8 mouse cellular contexts compared by ENCODE assay signal in genomic region chr2:85061107-85061541, GRCm38 (mm10). TPM values are rescaled to one million over a fixed set of nuclear protein-coding genes. Genes with fewer than 3 reads are reported as not detected.
DNase-seq lines count a peak whose midpoint lies in the region; ATAC-seq and TF ChIP-seq lines count a peak whose summit lies in the region.

No protein-coding gene starts in this region.

- peak overlapping the region; percentile 82 for H3K9ac ChIP-seq in heart, embryonic 13.5 days

- H3K36me3 ChIP-seq in heart, embryonic 13.5 days: peaks cover 80% of the 10 kb centered on the region

- H3K27ac ChIP-seq in heart, embryonic 13.5 days (replicated peaks): no peak overlapping the region; the same call in 1 of the 2 replicates
- H3K27ac ChIP-seq in cerebellum, adult 2 months (ENCODE audit: insufficient read depth, low read length): no peak overlapping the region

- TF ChIP-seq POLR2A in cerebellum, adult 2 months (IDR thresholded peaks at IDR 0.05; ENCODE audit: borderline replicate concordance, insufficient read depth, low read length): no peak

- no peak for ATAC-seq in heart, embryonic 13.5 days (ENCODE audit: extremely low read depth, insufficient number of reproducible peaks, low FRiP score, low TSS enrichment)
- peak; percentile 30 for ATAC-seq in megakaryocyte progenitor cell, adult 5-6 weeks (replicated peaks; ENCODE audit: poor library complexity)

- peak; percentile 34 for DNase-seq in gastrocnemius, adult 18-20 months (ENCODE audit: low spot score)
- DNase-seq in gastrocnemius, postnatal 4 days (ENCODE audit: low spot score in 2 of 2): no peak
- DNase-seq in adrenal gland, adult 2 months: peak; percentile 75
- peak; percentile 77 to 88 for DNase-seq in kidney, postnatal 25 days
- DNase-seq in left cerebral cortex, adult 18-20 months (ENCODE audit: low spot score in 2 of 2): no peak
- no peak for DNase-seq in cerebellum, adult 2 months

- H3K4me2 ChIP-seq in heart, embryonic 13.5 days: peak overlapping the region; percentile 82

- peak overlapping the region; percentile 54 for H3K4me3 ChIP-seq in heart, embryonic 13.5 days
- no peak overlapping the region for H3K4me3 ChIP-seq in cerebellum, adult 2 months (replicated peaks; ENCODE audit: insufficient read depth, low read depth, low read length)

- 17% methylated on average over 10 of the region's 10 CpGs for WGBS in heart, embryonic 13.5 days
- 41% methylated on average over 10 of the region's 10 CpGs for WGBS in cerebellum, adult 2 months

- TF ChIP-seq CTCF in cerebellum, adult 2 months (IDR thresholded peaks at IDR 0.05; ENCODE audit: borderline replicate concordance, insufficient read depth, low read depth, low read length): no peak

- H3K27me3 ChIP-seq in heart, embryonic 13.5 days (replicated peaks): no peaks in the 10 kb centered on the region
- no peaks in the 10 kb centered on the region for H3K27me3 ChIP-seq in cerebellum, adult 2 months (ENCODE audit: control insufficient read depth, insufficient read depth, low read length)

- no peaks in the 10 kb centered on the region for H3K9me3 ChIP-seq in heart, embryonic 13.5 days

- peaks cover 20% of the 10 kb centered on the region for H3K4me1 ChIP-seq in heart, embryonic 13.5 days
- no peaks in the 10 kb centered on the region for H3K4me1 ChIP-seq in cerebellum, adult 2 months (ENCODE audit: control insufficient read depth, insufficient read depth, low read length)

RNA-seq across cellular contexts. Expression of gene Tnks1bp1, which starts 13.3 kb away (rescaled TPM):
- 10 to 100 TPM; 24.4 to 37.0 TPM for total RNA-seq in gastrocnemius, adult 18-20 months (2021)
- 10 to 100 TPM; 89.8 to 92.6 TPM for total RNA-seq in gastrocnemius, postnatal 4 days (2021)
- total RNA-seq in adrenal gland, adult 2 months (2021): 100 to 1,000 TPM in 1 of 2 experiments, 10 to 100 TPM in 1; 87.8 to 114 TPM
- 66.5 and 78.9 TPM in 2 replicates for polyA plus RNA-seq in adrenal gland, adult 2 months (2012; rRNA removed)
- polyA plus RNA-seq in heart, embryonic 13.5 days (2015; fragmentation: Nextera tagmentation; extraction: Ambion mirVana): 17.4 and 21.5 TPM in 2 replicates
- total RNA-seq in megakaryocyte progenitor cell, adult 5-6 weeks (2015): 0.59 and 0.85 TPM in 2 replicates
- total RNA-seq in megakaryocyte progenitor cell, adult 5-6 weeks (2017): 1.6 and 4.7 TPM in 2 replicates
- total RNA-seq in left cerebral cortex, adult 18-20 months (2021): 100 to 1,000 TPM; 128 to 136 TPM
- polyA plus RNA-seq in cerebellum, adult 2 months (2012; rRNA removed): 38.4 and 39.6 TPM in 2 replicates

RNA-seq across cellular contexts. Expression of gene P2rx3, which starts 23.9 kb away (rescaled TPM):
- total RNA-seq in gastrocnemius, adult 18-20 months (2021): under 1 TPM; 0.40 to 0.50 TPM
- total RNA-seq in gastrocnemius, postnatal 4 days (2021): under 1 TPM; 0.60 to 0.91 TPM
- 1 to 10 TPM; 1.1 to 1.4 TPM for total RNA-seq in adrenal gland, adult 2 months (2021)
- polyA plus RNA-seq in adrenal gland, adult 2 months (2012; rRNA removed): 0.54 and 0.83 TPM in 2 replicates
- 0.31 and 0.69 TPM in 2 replicates for polyA plus RNA-seq in heart, embryonic 13.5 days (2015; fragmentation: Nextera tagmentation; extraction: Ambion mirVana)
- total RNA-seq in megakaryocyte progenitor cell, adult 5-6 weeks (2015): 1.5 and 2.5 TPM in 2 replicates
- 0.46 TPM in 1 of 2 replicates, not detected in the other for total RNA-seq in megakaryocyte progenitor cell, adult 5-6 weeks (2017)
- total RNA-seq in left cerebral cortex, adult 18-20 months (2021): 1 to 10 TPM; 1.9 to 2.1 TPM
- 1.6 TPM in 2 replicates for polyA plus RNA-seq in cerebellum, adult 2 months (2012; rRNA removed)

RNA-seq across cellular contexts. Expression of gene Ssrp1, which starts 24.1 kb away (rescaled TPM):
- 10 to 100 TPM; 25.8 to 27.9 TPM for total RNA-seq in gastrocnemius, adult 18-20 months (2021)
- total RNA-seq in gastrocnemius, postnatal 4 days (2021): 100 to 1,000 TPM in 1 of 2 experiments, 10 to 100 TPM in 1; 98.2 to 105 TPM
- 100 to 1,000 TPM; 105 to 125 TPM for total RNA-seq in adrenal gland, adult 2 months (2021)
- polyA plus RNA-seq in adrenal gland, adult 2 months (2012; rRNA removed): 78.7 and 92.2 TPM in 2 replicates
- 139 and 152 TPM in 2 replicates for polyA plus RNA-seq in heart, embryonic 13.5 days (2015; fragmentation: Nextera tagmentation; extraction: Ambion mirVana)
- 145 and 175 TPM in 2 replicates for total RNA-seq in megakaryocyte progenitor cell, adult 5-6 weeks (2015)
- 390 and 507 TPM in 2 replicates for total RNA-seq in megakaryocyte progenitor cell, adult 5-6 weeks (2017)
- total RNA-seq in left cerebral cortex, adult 18-20 months (2021): 100 to 1,000 TPM; 105 to 109 TPM
- 117 TPM in 2 replicates for polyA plus RNA-seq in cerebellum, adult 2 months (2012; rRNA removed)

Comparison
In these comparisons a context has a peak if more than half of its experiments do, and no peak if none do; other contexts are left out.
1. DNase-seq: peak in gastrocnemius, adult 18-20 months (single experiment), adrenal gland, adult 2 months (single experiment) and kidney, postnatal 25 days (2 of 2); none in gastrocnemius, postnatal 4 days (0 of 2), left cerebral cortex, adult 18-20 months (0 of 2) and cerebellum, adult 2 months (0 of 2).
2. RNA of gene Tnks1bp1, which starts 13.3 kb away (total RNA-seq): 128 to 136 TPM in left cerebral cortex, adult 18-20 months, 87.8 to 114 TPM in adrenal gland, adult 2 months, 89.8 to 92.6 TPM in gastrocnemius, postnatal 4 days and 24.4 to 37.0 TPM in gastrocnemius, adult 18-20 months; 0.59 to 4.7 TPM in megakaryocyte progenitor cell, adult 5-6 weeks; every median in the first group is over 4 times any median in the second.